Mouse (Mus musculus): Measurements from ENCODE around the gene Fnbp1.

- TF ChIP-seq CTCF (conservative IDR thresholded peaks at IDR 0.05; ENCODE audit: low read length) (no peak), NANOG (IDR thresholded peaks at IDR 0.05; ENCODE audit: borderline replicate concordance, low read length) (no peak), POU5F1 (IDR thresholded peaks at IDR 0.05; ENCODE audit: borderline replicate concordance, low read length) (no peak)
Measured at GRCm38 (mm10) chr2:31069114-31069445, 72.7 kb downstream of the Fnbp1 start.

All from E14TG2a.4 (cell line).